Mouse (Mus musculus): Measurements from ENCODE around the gene Pik3ip1.

DNA sequence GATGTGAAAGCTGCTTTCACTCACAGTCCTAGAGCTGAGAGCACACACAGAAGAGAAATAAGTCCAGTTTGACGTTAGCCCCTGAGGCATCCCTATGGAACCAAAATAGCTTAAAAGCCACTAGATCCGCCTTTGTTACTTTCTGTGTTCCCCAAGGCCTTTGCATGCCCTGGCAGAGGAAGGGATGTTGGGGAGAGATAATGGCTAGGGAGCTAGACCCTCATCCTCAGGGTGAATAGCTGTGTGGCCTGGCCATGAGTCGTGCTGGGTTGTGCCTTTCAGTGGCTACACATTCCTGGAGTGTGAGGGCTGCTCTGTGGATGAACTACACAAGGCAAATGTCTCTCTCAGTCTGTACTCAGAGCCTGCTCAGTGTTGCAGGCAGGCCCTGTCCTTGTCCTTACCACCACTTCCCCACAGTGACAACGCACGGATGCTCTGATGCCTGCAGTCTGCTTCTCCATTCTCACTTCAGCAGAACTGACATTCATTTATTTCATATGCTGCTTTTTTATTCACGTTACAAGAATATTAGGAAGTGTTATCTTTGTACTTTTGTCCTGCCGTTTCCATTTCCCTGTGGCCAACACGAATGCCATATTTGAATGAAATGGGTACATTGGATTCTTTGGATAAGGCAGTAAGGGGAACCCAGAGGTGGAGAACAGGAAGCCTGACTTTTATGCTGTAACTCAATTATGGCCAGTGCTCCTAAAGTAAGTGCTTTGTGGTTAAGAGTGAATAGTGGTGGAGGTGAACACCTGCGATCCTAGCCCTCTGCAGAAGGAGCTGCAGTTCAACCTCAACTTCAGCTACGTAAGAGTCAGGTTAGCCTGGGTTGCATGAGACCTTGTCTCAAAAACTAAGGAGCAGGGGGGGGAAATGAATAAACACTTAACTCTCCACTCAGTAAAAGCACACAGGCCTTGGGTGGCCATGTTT is 32.1 kb upstream of the Pik3ip1 start:
- TF ChIP-seq CTCF (IDR thresholded peaks at IDR 0.05; ENCODE audit: extremely low read depth, insufficient read depth, low read length) (no peak), POLR2A (IDR thresholded peaks at IDR 0.05; ENCODE audit: extremely low read depth, insufficient read depth, low read length) (no peak)

Data from cortical plate, adult 2 months (tissue).